Mouse (Mus musculus): ENCODE results near the gene Olfr357.

Olfr357 gene

GRCm38 (mm10) chr2:36993527-36993926, at the start of gene Olfr357:
Gene Olfr357 (plus strand): TSS chr2:36993827.
- no peak for DNase-seq

- DNase-seq = peak; percentile 11
These were observed 3.4 kb downstream of the Olfr357 start for GRCm38 (mm10) chr2:36997030-36997429.

GRCm38 (mm10) chr2:37009235-37009634, 15.6 kb downstream of the Olfr357 start, which contains the start of gene Olfr358:
Gene Olfr358 (minus strand): TSS chr2:37009335.
- DNase-seq = no peak
